Mouse (Mus musculus) left cerebral cortex, adult 6 months (tissue): ENCODE results near the gene Mss51. TPM values are rescaled to one million over a fixed set of nuclear protein-coding genes. Genes with fewer than 3 reads are reported as not detected.

ENCODE experiments used
- long read RNA-seq, 2 experiments: library from polyadenylated mRNA; unstranded; transcript quantifications; one replicate each; pipeline ENCODE4 v2.0.0; 2019 to 2020
- polyA plus RNA-seq: library from polyadenylated mRNA; unstranded; fragments of <200 nt; fragmentation: Nextera tagmentation; gene quantifications from 2 replicates; pipeline ENCODE4 v1.2.3, GENCODE M21; 2021

Mss51 gene
- 0.11 TPM in 1 of 2 replicates, not detected in the other for polyA plus RNA-seq
- long read RNA-seq, experiment 1, partial matches to known transcripts, result 0 of 2 reads
- long read RNA-seq, experiment 1, other reads (novel, unspliced or antisense), result 2 of 2 reads
- long read RNA-seq, experiment 2, result 0 reads

DNA sequence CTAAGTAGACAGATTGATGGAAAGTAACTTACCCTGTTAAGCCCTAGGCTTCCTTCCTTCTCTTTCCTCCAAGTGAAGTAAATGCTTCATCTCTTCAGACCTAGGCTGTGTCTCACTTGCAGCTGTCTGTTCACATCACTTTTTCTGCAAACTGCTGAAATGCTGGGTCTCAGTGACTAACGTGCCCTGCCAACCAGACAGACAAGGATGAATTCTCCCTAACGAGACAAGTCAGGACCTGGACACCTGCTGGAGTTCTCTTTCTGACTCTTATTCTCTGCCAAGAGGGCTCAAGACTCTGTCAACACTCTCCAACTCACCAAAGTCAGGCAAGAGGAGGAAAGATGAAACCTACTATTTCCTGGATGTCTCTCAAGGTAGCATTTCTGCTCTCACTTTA, at the start of gene Mss51:
TSS of gene Mss51 (minus strand) at position 299 of the 400 bp plus-strand sequence.

DNA sequence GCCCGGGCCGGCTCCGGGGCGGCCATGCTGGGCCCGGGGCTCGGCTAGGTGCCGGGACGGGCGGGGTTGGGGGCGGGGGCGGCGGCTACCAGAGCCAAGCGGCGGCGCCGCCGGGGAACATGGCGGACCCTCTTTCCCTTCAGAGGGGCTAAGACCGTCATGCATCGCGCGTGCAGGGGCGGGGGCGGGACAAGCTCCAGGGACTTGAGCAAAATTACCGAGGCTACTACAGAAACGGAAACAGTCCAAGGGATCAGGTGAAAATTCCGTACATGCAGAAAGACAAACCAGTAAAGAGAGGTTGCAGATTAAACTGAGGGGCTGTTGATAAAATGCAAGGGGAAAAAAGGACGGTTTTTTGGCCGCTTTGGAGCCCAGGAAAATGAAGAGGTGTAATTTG, 49.7 kb upstream of the Mss51 start, which contains the start of gene Ppp3cb:
TSS of gene Ppp3cb (minus strand) at position 159 of the 400 bp plus-strand sequence.

DNA sequence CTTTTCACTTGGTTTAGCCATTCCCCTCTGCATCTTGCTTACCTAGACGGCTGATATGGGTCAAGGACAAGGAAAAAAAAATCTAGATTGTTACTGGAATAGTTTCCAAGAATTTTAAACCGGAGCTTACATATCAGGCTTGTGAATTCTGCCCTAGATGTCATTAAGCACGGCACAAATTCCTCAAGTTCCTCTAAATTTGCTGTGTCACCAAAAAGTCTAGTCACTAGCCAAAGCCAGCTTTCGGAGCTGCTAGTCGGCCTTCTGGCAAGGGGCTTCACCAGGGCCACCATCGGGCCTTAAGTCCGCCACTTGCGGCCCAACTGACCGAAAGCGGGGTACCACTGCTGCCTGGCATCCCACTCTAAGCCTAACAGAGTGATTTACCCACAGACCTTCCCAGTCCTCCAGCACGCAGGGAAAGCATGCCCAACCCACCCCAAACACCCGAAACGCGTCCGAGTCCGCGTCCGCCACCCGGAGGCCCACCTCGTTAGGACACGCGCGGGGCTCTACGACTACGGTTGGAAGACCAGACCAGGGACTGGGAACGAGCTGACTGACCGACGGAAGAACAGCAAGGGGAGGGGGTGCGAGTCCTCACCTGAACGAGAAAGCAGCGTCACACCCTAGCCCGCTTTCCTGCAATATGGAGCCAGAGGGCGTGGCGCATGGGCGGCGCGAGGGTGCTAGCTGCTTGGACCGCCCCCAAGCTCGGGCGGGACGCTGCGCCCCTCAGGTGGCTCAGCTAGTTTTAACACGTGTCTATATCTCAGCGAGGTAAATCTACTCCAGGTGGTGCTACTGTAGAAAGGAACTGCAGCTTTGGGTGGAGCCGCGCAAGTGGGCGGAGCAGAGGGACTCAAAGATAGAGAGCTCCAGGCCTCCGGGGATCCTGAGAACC, 17.2 kb downstream of the Mss51 start, which contains the start of gene Anxa7:
TSS of gene Anxa7 (minus strand) at position 843 of the 904 bp plus-strand sequence.

DNA sequence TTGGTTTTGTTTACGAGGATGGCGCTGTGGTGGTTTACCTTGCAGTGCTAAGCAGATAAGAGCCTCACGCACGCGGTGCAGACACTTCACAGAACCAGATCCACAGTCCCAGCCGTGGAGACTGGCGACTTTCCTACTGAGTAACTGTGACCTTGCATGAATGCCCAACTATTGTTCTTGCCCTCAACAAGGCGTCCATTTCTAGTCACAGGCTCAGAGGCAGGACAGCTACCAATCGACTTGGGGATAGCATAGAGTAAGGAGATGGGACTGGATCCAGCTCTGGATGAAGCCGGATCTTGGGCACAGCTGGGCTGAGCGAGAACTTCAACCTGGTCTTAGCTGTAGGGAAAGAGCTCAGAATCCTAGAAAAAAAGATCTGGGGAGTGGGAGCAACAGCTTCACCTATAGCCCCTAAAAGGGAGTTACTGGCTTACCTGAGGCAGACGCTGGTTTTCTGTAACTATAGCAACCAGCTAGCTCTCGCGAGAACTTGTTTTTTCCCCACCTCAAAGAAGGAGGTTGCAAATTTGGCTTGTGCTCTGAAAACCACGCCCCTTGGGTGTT, 44.9 kb downstream of the Mss51 start, which contains the start of gene Cfap70:
TSS of gene Cfap70 (minus strand) at position 462 of the 567 bp plus-strand sequence.

Other genes starting within 250 kb of the Mss51 start
- not detected in 2 replicates for gene Kcnk16, start 227.7 kb downstream of the Mss51 start, polyA plus RNA-seq
- 8.6 and 8.7 TPM in 2 replicates for gene Nudt13, start 202.2 kb downstream of the Mss51 start, polyA plus RNA-seq
- gene Ecd, start 148.8 kb downstream of the Mss51 start, polyA plus RNA-seq, result 25.4 and 31.0 TPM in 2 replicates
- 6.5 and 8.9 TPM in 2 replicates for gene Fam149b, start 148.7 kb downstream of the Mss51 start, polyA plus RNA-seq
- gene Dnajc9, start 108.0 kb downstream of the Mss51 start, polyA plus RNA-seq, result 32.6 and 36.5 TPM in 2 replicates
- gene Mrps16, start 103.3 kb downstream of the Mss51 start, polyA plus RNA-seq, result 83.7 and 104 TPM in 2 replicates
- 0.93 and 1.6 TPM in 2 replicates for gene Cfap70, start 44.7 kb downstream of the Mss51 start, polyA plus RNA-seq
- gene Anxa7, start 16.8 kb downstream of the Mss51 start, polyA plus RNA-seq, result 42.5 and 51.7 TPM in 2 replicates
- gene Ppp3cb, start 49.7 kb upstream of the Mss51 start, polyA plus RNA-seq, result 32.3 and 37.2 TPM in 2 replicates
- gene Usp54, start 144.2 kb upstream of the Mss51 start, polyA plus RNA-seq, result 12.8 and 13.5 TPM in 2 replicates
- not detected in 2 replicates for gene Myoz1, start 159.6 kb upstream of the Mss51 start, polyA plus RNA-seq
- gene Synpo2l, start 171.5 kb upstream of the Mss51 start, polyA plus RNA-seq, result 0.05 and 0.09 TPM in 2 replicates
- 62.8 and 95.0 TPM in 2 replicates for gene Sec24c, start 177.4 kb upstream of the Mss51 start, polyA plus RNA-seq
- 11.0 and 12.2 TPM in 2 replicates for gene Fut11, start 198.1 kb upstream of the Mss51 start, polyA plus RNA-seq
- 222 and 224 TPM in 2 replicates for gene Chchd1, start 206.1 kb upstream of the Mss51 start, polyA plus RNA-seq
- 13.0 and 14.4 TPM in 2 replicates for gene Zswim8, start 210.7 kb upstream of the Mss51 start, polyA plus RNA-seq
- gene Ndst2, start 237.7 kb upstream of the Mss51 start, polyA plus RNA-seq, result 2.5 and 5.5 TPM in 2 replicates